Mouse (Mus musculus) lung, embryonic 16.5 days (tissue): Measurements from ENCODE around the gene Hepacam. TPM values are rescaled to one million over a fixed set of nuclear protein-coding genes. Genes with fewer than 3 reads are reported as not detected.

Source experiments
- ATAC-seq: fragments of 200-750 bp; cut with Nextera tagmentation; 2 replicates; pipeline ENCODE4 v1.8.0; 2017; ENCODE audit warnings: low read depth, mild to moderate bottlenecking, moderate library complexity
- H3K27ac ChIP-seq: fragments of 300-500 bp; sonication (generic); 2 replicates; pipeline ENCODE4 v1.5.1; 2014; ENCODE audit warnings: mild to moderate bottlenecking, control low read depth, low read length
- H3K27me3 ChIP-seq: fragments of 300-500 bp; sonication (generic); 2 replicates; pipeline ENCODE4 v1.6.1; 2014; ENCODE audit warnings: low read depth, low read length, mixed read lengths; ENCODE audit not compliant: control insufficient read depth, insufficient read depth
- H3K36me3 ChIP-seq: fragments of 300-500 bp; sonication (generic); 2 replicates; pipeline ENCODE4 v1.6.1; 2014; ENCODE audit warnings: low read length; ENCODE audit not compliant: control insufficient read depth, insufficient read depth
- H3K4me1 ChIP-seq: fragments of 300-500 bp; sonication (generic); replicated peaks from 2 replicates; pipeline ENCODE4 v1.6.1; 2014; ENCODE audit warnings: low read length, mixed read lengths; ENCODE audit not compliant: control insufficient read depth, insufficient read depth
- H3K4me2 ChIP-seq: fragments of 300-500 bp; sonication (generic); 2 replicates; pipeline ENCODE4 v1.6.1; 2014; ENCODE audit warnings: low read depth, low read length, control low read depth
- H3K4me3 ChIP-seq: fragments of 300-500 bp; sonication (generic); 2 replicates; pipeline ENCODE4 v1.5.1; 2014; ENCODE audit warnings: mild to moderate bottlenecking, low read length, control low read depth
- H3K9ac ChIP-seq: fragments of 300-500 bp; sonication (generic); 2 replicates; pipeline ENCODE4 v1.6.1; 2014; ENCODE audit warnings: low read length, control low read depth
- H3K9me3 ChIP-seq: fragments of 300-500 bp; sonication (generic); 2 replicates; pipeline ENCODE4 v1.6.1; 2016; ENCODE audit warnings: low read length; ENCODE audit not compliant: control insufficient read depth
- WGBS: fragments of 180-500 bp; shearing (Covaris S2); extraction: QIAGEN DNeasy Blood & Tissue Kit; methylation state at CpG from one replicate; pipeline ENCODE4 v1.1.7; 2014; 5-methylcytosine and 5-hydroxymethylcytosine counted together
- polyA plus RNA-seq: library from polyadenylated mRNA; unstranded; fragments of >200 nt; fragmentation: Nextera tagmentation; extraction: Ambion mirVana; gene quantifications from 2 replicates; pipeline ENCODE4 v1.2.1, GENCODE M21; 2015

The Hepacam gene
- polyA plus RNA-seq, 1 experiment from 2014 or later: 0.35 TPM

- peak overlapping the region; percentile 54 for H3K4me2 ChIP-seq
- no peaks in the 10 kb centered on the region for H3K9me3 ChIP-seq
- peak overlapping the region; percentile 33 for H3K4me3 ChIP-seq
- no peaks in the 10 kb centered on the region for H3K36me3 ChIP-seq
- H3K4me1 ChIP-seq: no peaks in the 10 kb centered on the region; the same call in 1 of the 2 replicates
- H3K27me3 ChIP-seq: no peaks in the 10 kb centered on the region
- WGBS: 20% methylated on average over 12 of the region's 12 CpGs
- H3K9ac ChIP-seq: no peak overlapping the region
- ATAC-seq: peak; percentile 58
- H3K27ac ChIP-seq: no peak overlapping the region
Observed at GRCm38 (mm10) chr9:37421239-37421638, 54.1 kb downstream of the Hepacam start.

GRCm38 (mm10) chr9:37429326-37429725, 62.2 kb downstream of the Hepacam start:
- Histone ChIP-seq H3K4me2 (no peak overlapping the region), H3K4me1 (peaks cover 21% of the 10 kb centered on the region), H3K36me3 (no peaks in the 10 kb centered on the region), H3K4me3 (no peak overlapping the region), H3K27me3 (peaks cover 50% of the 10 kb centered on the region), H3K9me3 (no peaks in the 10 kb centered on the region), H3K9ac (no peak overlapping the region), H3K27ac (no peak overlapping the region)
- ATAC-seq: no peak
- 25% methylated on average over 26 of the region's 26 CpGs for WGBS

- ATAC-seq: peak; percentile 83
- Histone ChIP-seq H3K9me3 (no peaks in the 10 kb centered on the region), H3K27me3 (peaks cover 62% of the 10 kb centered on the region), H3K4me3 (peak overlapping the region; percentile 18; the same call in 1 of the 2 replicates), H3K36me3 (no peaks in the 10 kb centered on the region), H3K4me2 (peak overlapping the region; percentile 45), H3K4me1 (peaks cover 21% of the 10 kb centered on the region), H3K27ac (no peak overlapping the region), H3K9ac (no peak overlapping the region)
- WGBS: 2% methylated on average over 12 of the region's 12 CpGs
Observed at GRCm38 (mm10) chr9:37430582-37430981, 63.4 kb downstream of the Hepacam start.

GRCm38 (mm10) chr9:37432026-37432666, 65.0 kb downstream of the Hepacam start:
- no peaks in the 10 kb centered on the region for H3K9me3 ChIP-seq
- peak overlapping the region; percentile 39 for H3K4me3 ChIP-seq
- H3K9ac ChIP-seq: no peak overlapping the region
- ATAC-seq: no peak
- H3K36me3 ChIP-seq: no peaks in the 10 kb centered on the region
- H3K27me3 ChIP-seq: peaks cover 68% of the 10 kb centered on the region
- no peak overlapping the region; the same call in 1 of the 2 replicates for H3K4me2 ChIP-seq
- 2% methylated on average over 15 of the region's 17 CpGs for WGBS
- peaks cover 21% of the 10 kb centered on the region for H3K4me1 ChIP-seq
- H3K27ac ChIP-seq: no peak overlapping the region

- H3K27ac ChIP-seq: no peak within 1 kb of the TSS
- H3K36me3 ChIP-seq: no peaks in the 10 kb centered on the region
- H3K4me1 ChIP-seq: peaks cover 21% of the 10 kb centered on the region
- under 1% methylated on average over 38 of the region's 40 CpGs for WGBS
- H3K9ac ChIP-seq: peak within 1 kb of the TSS; percentile 11; the same call in 1 of the 2 replicates
- peaks cover 64% of the 10 kb centered on the region for H3K27me3 ChIP-seq
- peak within 1 kb of the TSS; percentile 39 for H3K4me3 ChIP-seq
- ATAC-seq: no peak
- H3K9me3 ChIP-seq: no peaks in the 10 kb centered on the region
- H3K4me2 ChIP-seq: peak within 1 kb of the TSS; percentile 55
Observed at GRCm38 (mm10) chr9:37432720-37433421, 65.7 kb downstream of the Hepacam start, which contains the start of gene Robo3. Gene Robo3, minus strand, starts transcription at chr9:37433246.

GRCm38 (mm10) chr9:37433823-37434560, 66.8 kb downstream of the Hepacam start:
- H3K9me3 ChIP-seq: no peaks in the 10 kb centered on the region
- H3K4me2 ChIP-seq: peak overlapping the region; percentile 40
- peaks cover 63% of the 10 kb centered on the region for H3K27me3 ChIP-seq
- H3K4me3 ChIP-seq: no peak overlapping the region
- no peaks in the 10 kb centered on the region for H3K36me3 ChIP-seq
- H3K27ac ChIP-seq: no peak overlapping the region
- WGBS: 1% methylated on average over 18 of the region's 18 CpGs
- H3K9ac ChIP-seq: no peak overlapping the region
- peak; percentile 45 for ATAC-seq
- peaks cover 21% of the 10 kb centered on the region for H3K4me1 ChIP-seq

- H3K27ac ChIP-seq: no peak overlapping the region
- H3K9ac ChIP-seq: no peak overlapping the region
- peaks cover 54% of the 10 kb centered on the region for H3K27me3 ChIP-seq
- H3K9me3 ChIP-seq: no peaks in the 10 kb centered on the region
- no peak overlapping the region for H3K4me2 ChIP-seq
- peaks cover 21% of the 10 kb centered on the region for H3K4me1 ChIP-seq
- WGBS: 6% methylated on average over 14 of the region's 14 CpGs
- H3K4me3 ChIP-seq: no peak overlapping the region
- no peak for ATAC-seq
- no peaks in the 10 kb centered on the region for H3K36me3 ChIP-seq
Observed at GRCm38 (mm10) chr9:37434932-37435331, 67.8 kb downstream of the Hepacam start.

- no peak overlapping the region for H3K27ac ChIP-seq
- H3K9me3 ChIP-seq: no peaks in the 10 kb centered on the region
- H3K4me1 ChIP-seq: peaks cover 21% of the 10 kb centered on the region
- H3K4me2 ChIP-seq: no peak overlapping the region
- no peak for ATAC-seq
- no peak overlapping the region for H3K4me3 ChIP-seq
- 15% methylated on average over 4 of the region's 4 CpGs for WGBS
- no peak overlapping the region for H3K9ac ChIP-seq
- H3K36me3 ChIP-seq: no peaks in the 10 kb centered on the region
- peaks cover 53% of the 10 kb centered on the region for H3K27me3 ChIP-seq
Observed at GRCm38 (mm10) chr9:37435616-37436015, 68.5 kb downstream of the Hepacam start.
